Mouse (Mus musculus): ENCODE measurements around the gene Med11. TPM values are rescaled to one million over a fixed set of nuclear protein-coding genes. Genes with fewer than 3 reads are reported as not detected.
A peak's percentile ranks its signal among the peaks of the same experiment; 100 is the strongest.
"Not testable (repeated sequence)": the region's sequence is repeated elsewhere in the genome, so short reads cannot be mapped to it uniquely, and the experiment has no call there.

The Med11 gene
- polyA plus RNA-seq, 1 experiment from 2014 or later = 40.6 TPM

GRCm38 (mm10) chr11:70450926-70451325 lies 793 bp upstream of the Med11 start:
- H3K4me1 ChIP-seq = peaks cover 6% of the 10 kb centered on the region; the same call in 1 of the 2 replicates
- ATAC-seq (ENCODE audit: insufficient read depth, low FRiP score, low read depth) = no peak
- no peak overlapping the region for H3K4me3 ChIP-seq (replicated peaks)
- H3K27ac ChIP-seq = no peak overlapping the region
- no peaks in the 10 kb centered on the region for H3K9me3 ChIP-seq
- H3K9ac ChIP-seq = no peak overlapping the region
- no peaks in the 10 kb centered on the region for H3K36me3 ChIP-seq
- WGBS = 83% methylated on average over 2 of the region's 2 CpGs
- H3K27me3 ChIP-seq (replicated peaks) = no peaks in the 10 kb centered on the region
- H3K4me2 ChIP-seq = 0 out of 2 replicates have a peak overlapping the region, but pooled peaks have one; percentile 76

- no peak overlapping the region for H3K4me3 ChIP-seq (replicated peaks)
- WGBS = 86% methylated on average over 9 of the region's 9 CpGs
- H3K4me1 ChIP-seq = peaks cover 6% of the 10 kb centered on the region; the same call in 1 of the 2 replicates
- peak overlapping the region; percentile 76; the same call in 1 of the 2 replicates for H3K4me2 ChIP-seq
- H3K36me3 ChIP-seq = no peaks in the 10 kb centered on the region
- ATAC-seq (ENCODE audit: insufficient read depth, low FRiP score, low read depth) = no peak
- H3K9me3 ChIP-seq = no peaks in the 10 kb centered on the region
- no peaks in the 10 kb centered on the region for H3K27me3 ChIP-seq (replicated peaks)
- H3K9ac ChIP-seq = no peak overlapping the region
- H3K27ac ChIP-seq = no peak overlapping the region
Observed at GRCm38 (mm10) chr11:70453261-70454044, 1.7 kb downstream of the Med11 start.

- Histone ChIP-seq H3K27me3 (replicated peaks) (no peaks in the 10 kb centered on the region), H3K9ac (peak within 1 kb of the TSS; percentile 47; the same call in 1 of the 2 replicates), H3K4me1 (peaks cover 10% of the 10 kb centered on the region; the same call in 1 of the 2 replicates), H3K36me3 (no peaks in the 10 kb centered on the region), H3K9me3 (no peaks in the 10 kb centered on the region), H3K27ac (no peak within 1 kb of the TSS), H3K4me2 (peak within 1 kb of the TSS; percentile 99), H3K4me3 (replicated peaks) (peak within 1 kb of the TSS; percentile 62)
- WGBS = 15% methylated on average over 32 of the region's 32 CpGs
- no peak for ATAC-seq (ENCODE audit: insufficient read depth, low FRiP score, low read depth)
Observed at GRCm38 (mm10) chr11:70458688-70459600, 7.2 kb downstream of the Med11 start, which contains the start of gene Zmynd15. Gene Zmynd15, plus strand, starts transcription at chr11:70459433.

- Histone ChIP-seq H3K9me3 (no peaks in the 10 kb centered on the region), H3K27me3 (replicated peaks) (no peaks in the 10 kb centered on the region), H3K4me2 (peak within 1 kb of the TSS; percentile 99), H3K9ac (peak within 1 kb of the TSS; percentile 47; the same call in 1 of the 2 replicates), H3K36me3 (no peaks in the 10 kb centered on the region), H3K27ac (no peak within 1 kb of the TSS), H3K4me3 (replicated peaks) (peak within 1 kb of the TSS; percentile 62), H3K4me1 (peaks cover 10% of the 10 kb centered on the region; the same call in 1 of the 2 replicates)
- 3% methylated on average over 30 of the region's 30 CpGs for WGBS
- peak; percentile 79 for ATAC-seq (ENCODE audit: insufficient read depth, low FRiP score, low read depth)
Observed at GRCm38 (mm10) chr11:70459601-70460101, 7.9 kb downstream of the Med11 start, which contains the start of gene Cxcl16. Gene Cxcl16, minus strand, starts transcription at chr11:70459984.

GRCm38 (mm10) chr11:70463970-70464369 lies 12.3 kb downstream of the Med11 start:
- H3K27ac ChIP-seq = no peak overlapping the region
- no peaks in the 10 kb centered on the region for H3K27me3 ChIP-seq (replicated peaks)
- ATAC-seq (ENCODE audit: insufficient read depth, low FRiP score, low read depth) = no peak
- H3K36me3 ChIP-seq = no peaks in the 10 kb centered on the region
- no peak overlapping the region for H3K9ac ChIP-seq
- H3K4me3 ChIP-seq (replicated peaks) = no peak overlapping the region
- H3K9me3 ChIP-seq = no peaks in the 10 kb centered on the region
- 84% methylated on average over 5 of the region's 5 CpGs for WGBS
- peaks cover 15% of the 10 kb centered on the region for H3K4me1 ChIP-seq
- no peak overlapping the region for H3K4me2 ChIP-seq

- Histone ChIP-seq H3K4me1 (peaks cover 9% of the 10 kb centered on the region), H3K27me3 (replicated peaks) (no peaks in the 10 kb centered on the region), H3K4me3 (replicated peaks) (0 out of 2 replicates have a peak overlapping the region, but pooled peaks have one; percentile 37), H3K9me3 (no peaks in the 10 kb centered on the region), H3K9ac (no peak overlapping the region), H3K4me2 (peak overlapping the region; percentile 72), H3K27ac (no peak overlapping the region), H3K36me3 (no peaks in the 10 kb centered on the region)
- whole genome bisulfite sequencing = 38% methylated on average over 16 of the region's 16 CpGs
- ATAC-seq (ENCODE audit: insufficient read depth, low FRiP score, low read depth) = no peak
Observed at GRCm38 (mm10) chr11:70465211-70465610, 13.5 kb downstream of the Med11 start.

- Histone ChIP-seq H3K4me3 (replicated peaks) (peak overlapping the region; percentile 37), H3K9me3 (no peaks in the 10 kb centered on the region), H3K4me1 (peaks cover 9% of the 10 kb centered on the region), H3K27me3 (replicated peaks) (no peaks in the 10 kb centered on the region), H3K27ac (no peak overlapping the region), H3K9ac (peak overlapping the region; percentile 20; the same call in 1 of the 2 replicates), H3K4me2 (peak overlapping the region; percentile 72), H3K36me3 (no peaks in the 10 kb centered on the region)
- 2% methylated on average over 23 of the region's 23 CpGs for WGBS
- no peak for ATAC-seq (ENCODE audit: insufficient read depth, low FRiP score, low read depth)
Observed at GRCm38 (mm10) chr11:70465824-70466223, 14.1 kb downstream of the Med11 start.

- ATAC-seq (ENCODE audit: insufficient read depth, low FRiP score, low read depth) = no peak; the same call in 1 of the 2 replicates
- Histone ChIP-seq H3K9ac (no peak overlapping the region), H3K4me1 (peaks cover 9% of the 10 kb centered on the region), H3K4me2 (no peak overlapping the region), H3K36me3 (no peaks in the 10 kb centered on the region), H3K27me3 (replicated peaks) (no peaks in the 10 kb centered on the region), H3K9me3 (no peaks in the 10 kb centered on the region), H3K4me3 (replicated peaks) (no peak overlapping the region), H3K27ac (0 out of 2 replicates have a peak overlapping the region, but pooled peaks have one; percentile 19)
- 62% methylated on average over 5 of the region's 5 CpGs for WGBS
Observed at GRCm38 (mm10) chr11:70467902-70468619, 16.3 kb downstream of the Med11 start.

GRCm38 (mm10) chr11:70469764-70470163 lies 18.0 kb downstream of the Med11 start:
- no peak for ATAC-seq (ENCODE audit: insufficient read depth, low FRiP score, low read depth)
- 80% methylated on average over 3 of the region's 3 CpGs for WGBS
- Histone ChIP-seq H3K4me3 (replicated peaks) (no peak overlapping the region), H3K36me3 (no peaks in the 10 kb centered on the region), H3K27ac (no peak overlapping the region), H3K4me2 (no peak overlapping the region), H3K4me1 (peaks cover 9% of the 10 kb centered on the region), H3K27me3 (replicated peaks) (no peaks in the 10 kb centered on the region), H3K9ac (no peak overlapping the region), H3K9me3 (no peaks in the 10 kb centered on the region)

- H3K9me3 ChIP-seq = no peaks in the 10 kb centered on the region
- no peak for ATAC-seq (ENCODE audit: insufficient read depth, low FRiP score, low read depth)
- no peak overlapping the region for H3K4me2 ChIP-seq
- H3K36me3 ChIP-seq = no peaks in the 10 kb centered on the region
- H3K4me1 ChIP-seq = no peaks in the 10 kb centered on the region
- H3K9ac ChIP-seq = no peak overlapping the region
- H3K27me3 ChIP-seq (replicated peaks) = no peaks in the 10 kb centered on the region
- no peak overlapping the region for H3K27ac ChIP-seq
- no peak overlapping the region for H3K4me3 ChIP-seq (replicated peaks)
Observed at GRCm38 (mm10) chr11:70472716-70473115, 21.0 kb downstream of the Med11 start.

- H3K4me1 ChIP-seq; H3K4me2 ChIP-seq; H3K27me3 ChIP-seq (replicated peaks); ATAC-seq (ENCODE audit: insufficient read depth, low FRiP score, low read depth); H3K9me3 ChIP-seq; H3K4me3 ChIP-seq (replicated peaks); H3K9ac ChIP-seq; H3K36me3 ChIP-seq; H3K27ac ChIP-seq: not testable (repeated sequence)
- 79% methylated on average over 5 of the region's 5 CpGs for WGBS
Observed at GRCm38 (mm10) chr11:70473291-70473690, 21.6 kb downstream of the Med11 start.

All from stomach, embryonic 15.5 days (tissue).